Mouse (Mus musculus) erythroid progenitor cell, adult 5-6 weeks (primary cell): ENCODE results near the gene Dolk. TPM values are rescaled to one million over a fixed set of nuclear protein-coding genes. Genes with fewer than 3 reads are reported as not detected.

ENCODE experiments used
- ATAC-seq: replicated peaks from 2 replicates; pipeline ENCODE4 v1.8.0; 2016; ENCODE audit warnings: moderate number of reproducible peaks, mild to moderate bottlenecking, moderate TSS enrichment, inconsistent platforms; ENCODE audit not compliant: poor library complexity, low FRiP score, severe bottlenecking
- total RNA-seq, 2 experiments: library from RNA; stranded (forward) in 1 of 2; stranded (reverse) in 1 of 2; fragments of 150-400 nt in 1 of 2; fragments of 186-747, 209-891 nt in 1 of 2; gene quantifications; 2 replicates each; pipeline versions ENCODE4 v1.2.3 to v1.2.4; 2015 to 2017; ENCODE audit warnings: low replicate concordance in 2 of 2

The Dolk gene
- total RNA-seq, 2 experiments from 2014 or later = 1.3 TPM; not detected in 1

DNA sequence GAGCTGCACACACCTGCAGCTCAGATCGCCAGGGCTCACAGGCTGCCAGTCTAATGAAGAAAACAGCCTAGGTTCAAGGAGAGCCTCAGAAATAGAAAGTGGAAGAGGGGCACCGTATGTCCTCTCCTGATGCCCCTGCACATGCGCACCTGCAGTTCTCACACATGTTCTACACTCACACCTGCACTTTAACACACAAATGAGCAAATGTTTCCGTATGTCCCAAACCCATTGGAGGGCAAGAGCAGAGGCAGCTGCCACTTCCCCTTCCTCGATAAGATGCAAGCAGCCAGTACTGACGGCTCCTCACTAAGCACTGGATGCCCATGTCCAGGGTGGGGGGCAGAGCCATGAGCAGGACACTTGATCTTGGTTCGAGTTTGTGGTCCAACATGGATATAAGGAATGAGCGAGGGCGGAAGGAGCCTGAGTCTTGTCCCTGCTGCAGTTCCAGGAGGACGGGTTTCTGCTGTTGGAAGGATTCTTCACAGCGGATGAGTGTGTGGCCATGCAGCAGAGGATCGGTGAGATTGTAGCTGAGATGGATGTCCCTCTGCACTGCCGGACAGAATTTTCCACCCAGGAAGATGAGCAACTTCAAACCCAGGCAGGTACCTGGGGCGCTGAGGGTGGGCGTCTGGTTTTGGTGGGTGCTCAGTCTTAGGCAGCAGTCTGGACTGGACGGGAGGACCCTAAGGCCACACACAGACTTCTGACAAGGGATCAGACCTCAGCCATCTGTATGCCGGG is 16.7 kb downstream of the Dolk start:
- no peak for ATAC-seq

DNA sequence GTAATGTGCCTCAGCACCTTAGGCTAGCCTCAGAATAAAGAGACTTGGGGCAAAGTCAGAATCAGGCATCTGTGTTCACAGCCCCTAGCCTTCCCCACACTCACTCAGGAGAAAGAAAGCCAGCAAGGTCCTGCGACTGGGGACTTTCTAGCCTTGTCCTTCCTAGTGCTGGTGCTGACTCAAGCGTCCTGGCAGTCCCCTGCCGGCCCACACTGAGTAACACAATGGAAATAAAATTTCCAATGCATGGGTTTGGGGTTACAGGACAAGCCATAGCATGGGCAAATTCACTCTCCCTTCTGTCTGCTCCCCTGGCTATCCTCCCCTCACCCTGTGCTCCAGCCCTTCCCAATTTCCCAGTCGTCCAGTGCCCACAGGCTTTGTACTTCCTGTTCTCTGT is 17.8 kb downstream of the Dolk start:
- ATAC-seq = no peak

DNA sequence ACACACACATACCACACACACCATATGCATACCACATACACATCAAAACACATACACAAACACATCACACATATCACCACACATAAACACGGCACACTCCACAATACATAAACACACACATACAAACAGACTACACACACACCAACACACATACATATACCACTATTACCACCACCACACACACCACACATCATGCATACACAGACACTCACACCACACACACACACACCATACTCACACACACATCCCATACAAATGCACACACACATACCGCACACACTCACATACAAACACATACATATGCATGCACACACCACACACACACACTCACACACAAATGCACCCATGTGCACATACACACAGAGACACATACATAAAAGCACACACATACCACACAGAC is 18.7 kb downstream of the Dolk start:
- no peak for ATAC-seq

DNA sequence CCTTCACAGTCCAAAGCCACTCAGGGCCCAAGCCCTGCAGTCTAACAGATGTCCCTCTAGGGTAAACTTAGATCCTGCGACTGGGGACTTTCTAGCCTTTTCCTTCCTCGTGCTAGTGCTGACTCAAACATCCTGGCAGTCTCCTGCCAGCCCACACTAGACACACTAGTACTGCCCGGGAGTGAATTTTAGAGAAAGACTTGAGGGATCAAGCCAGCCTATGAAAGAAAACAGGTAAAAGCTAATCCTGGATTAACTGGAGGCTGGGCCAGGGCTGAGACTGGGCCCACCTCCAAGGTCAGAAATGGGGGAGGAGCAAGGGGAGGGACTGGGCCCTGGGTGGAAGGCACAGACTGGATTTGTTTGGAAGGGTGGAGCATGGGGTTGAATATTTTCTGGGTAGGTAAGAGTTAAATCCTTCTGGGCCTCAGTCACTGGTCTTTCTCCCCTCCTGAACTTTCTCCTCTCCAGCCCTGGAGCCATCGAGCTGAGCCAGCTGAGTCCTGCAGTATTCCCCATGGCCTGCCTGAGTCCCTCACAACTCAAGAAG is 19.7 kb downstream of the Dolk start:
- no peak for ATAC-seq

DNA sequence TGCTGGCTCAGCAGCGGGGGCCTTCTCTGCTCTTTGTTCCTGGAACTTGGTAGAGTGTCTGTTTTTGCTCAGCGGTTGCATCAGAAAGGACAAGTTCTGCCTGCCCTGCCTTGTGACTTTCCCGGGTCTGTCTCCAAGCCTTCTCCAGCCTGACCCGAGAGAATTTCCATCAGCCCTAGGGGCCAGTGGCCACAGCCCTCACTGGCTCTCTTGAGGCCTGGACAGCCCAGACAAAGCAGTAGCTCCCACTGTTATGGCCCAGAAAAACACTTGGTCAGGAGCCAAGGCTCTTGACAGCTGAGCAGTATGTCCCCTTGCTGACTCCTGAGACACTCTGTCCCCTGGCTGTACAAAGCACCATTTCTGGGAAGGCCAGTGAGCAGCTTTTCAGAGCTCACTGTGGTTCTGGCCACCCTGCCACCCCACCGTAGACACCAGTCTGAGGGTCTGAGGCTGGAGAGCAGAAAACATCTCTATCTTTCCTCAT is 20.3 kb downstream of the Dolk start, which contains the start of gene Phyhd1:
TSS of gene Phyhd1 (plus strand) at position 437 of the 487 bp plus-strand sequence.
- no peak for ATAC-seq

DNA sequence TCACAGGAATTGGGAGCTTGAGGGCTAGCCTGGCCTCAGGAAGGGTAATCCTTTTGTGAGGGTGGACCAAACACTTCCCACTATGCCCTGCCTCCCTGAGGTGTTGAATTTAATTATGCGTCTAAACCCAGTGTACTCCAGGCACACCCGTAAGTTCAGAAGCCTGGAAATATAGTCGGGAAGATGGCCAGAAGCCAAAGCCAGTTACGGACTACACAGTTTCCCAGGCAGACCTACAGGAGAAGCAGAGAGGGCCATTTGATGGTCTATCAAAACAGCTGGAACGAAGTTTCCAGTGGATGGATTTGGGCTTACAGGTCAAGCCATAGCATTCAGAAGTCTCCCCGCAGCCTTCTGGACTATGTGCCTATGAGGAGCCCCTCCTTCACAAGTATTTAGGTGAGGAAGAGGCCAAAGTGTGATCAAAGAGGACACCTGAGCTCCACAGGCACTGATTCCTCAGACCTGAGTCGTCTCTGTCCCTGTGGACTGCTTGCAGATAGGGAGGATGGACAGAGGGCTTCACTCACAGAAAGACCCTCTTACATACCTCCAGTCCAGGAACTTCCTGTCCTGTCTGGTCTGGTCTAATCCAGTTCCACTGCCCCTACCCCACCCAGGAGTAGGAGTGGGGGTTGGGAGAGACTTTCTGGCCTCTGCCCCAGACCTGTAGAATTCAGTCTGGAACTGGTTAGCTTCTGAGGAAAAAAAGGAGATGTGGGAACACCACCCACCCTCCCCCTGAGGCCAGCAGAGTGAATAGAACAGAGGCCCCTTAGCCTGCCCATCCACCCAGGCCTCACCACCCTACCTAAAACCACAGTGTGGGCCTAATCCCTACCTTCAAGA is 21.2 kb downstream of the Dolk start:
- ATAC-seq = no peak

DNA sequence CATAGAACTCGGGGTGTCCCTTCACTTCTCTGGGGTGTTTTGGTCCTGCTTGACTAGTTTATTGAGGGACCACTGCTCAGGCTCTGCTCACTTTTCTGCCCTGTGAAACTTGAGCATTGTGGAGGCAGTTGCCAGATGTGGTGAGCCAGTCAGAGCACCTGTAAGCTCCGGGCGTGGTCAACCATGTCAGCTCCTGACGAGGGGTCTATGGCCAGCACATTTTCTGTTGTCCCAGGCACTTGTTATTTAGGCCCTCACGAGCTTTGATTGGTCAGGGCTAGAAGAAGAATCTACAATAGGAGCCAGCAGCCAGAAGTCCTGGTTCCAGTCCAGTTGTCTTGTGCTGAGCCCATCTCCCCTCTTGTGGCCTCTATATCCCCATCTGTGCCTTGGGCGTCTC is 22.3 kb downstream of the Dolk start:
- no peak for ATAC-seq

DNA sequence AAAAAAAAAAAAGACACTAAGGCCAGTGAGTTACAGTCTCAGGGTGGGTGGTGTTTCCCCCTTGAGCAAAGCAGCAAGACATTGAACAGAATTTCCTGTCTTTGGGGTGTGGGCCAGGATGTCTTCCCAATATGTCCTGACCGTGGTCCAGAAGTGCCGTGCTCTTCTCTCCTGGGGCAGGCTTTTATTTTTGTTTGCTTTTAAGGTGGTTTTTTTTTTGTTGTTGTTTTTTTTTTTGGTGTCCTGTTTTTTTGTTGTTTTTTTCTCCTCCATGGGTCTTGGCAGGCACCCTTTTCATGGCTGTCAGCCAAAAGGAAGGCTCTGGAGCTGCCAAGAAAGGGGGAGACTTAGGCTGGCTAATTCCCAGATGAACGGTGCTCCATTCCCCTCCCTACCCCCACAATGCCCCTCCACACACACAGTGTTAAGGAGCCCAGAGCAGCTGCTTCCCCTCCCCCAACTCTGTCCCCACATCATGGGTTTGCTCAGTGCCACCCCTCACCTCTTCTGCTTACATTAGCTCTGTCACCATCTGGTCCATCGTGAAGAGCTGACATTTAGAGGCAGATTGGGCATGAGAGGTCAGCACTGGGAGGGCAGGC is 23.2 kb downstream of the Dolk start:
- ATAC-seq = no peak

DNA sequence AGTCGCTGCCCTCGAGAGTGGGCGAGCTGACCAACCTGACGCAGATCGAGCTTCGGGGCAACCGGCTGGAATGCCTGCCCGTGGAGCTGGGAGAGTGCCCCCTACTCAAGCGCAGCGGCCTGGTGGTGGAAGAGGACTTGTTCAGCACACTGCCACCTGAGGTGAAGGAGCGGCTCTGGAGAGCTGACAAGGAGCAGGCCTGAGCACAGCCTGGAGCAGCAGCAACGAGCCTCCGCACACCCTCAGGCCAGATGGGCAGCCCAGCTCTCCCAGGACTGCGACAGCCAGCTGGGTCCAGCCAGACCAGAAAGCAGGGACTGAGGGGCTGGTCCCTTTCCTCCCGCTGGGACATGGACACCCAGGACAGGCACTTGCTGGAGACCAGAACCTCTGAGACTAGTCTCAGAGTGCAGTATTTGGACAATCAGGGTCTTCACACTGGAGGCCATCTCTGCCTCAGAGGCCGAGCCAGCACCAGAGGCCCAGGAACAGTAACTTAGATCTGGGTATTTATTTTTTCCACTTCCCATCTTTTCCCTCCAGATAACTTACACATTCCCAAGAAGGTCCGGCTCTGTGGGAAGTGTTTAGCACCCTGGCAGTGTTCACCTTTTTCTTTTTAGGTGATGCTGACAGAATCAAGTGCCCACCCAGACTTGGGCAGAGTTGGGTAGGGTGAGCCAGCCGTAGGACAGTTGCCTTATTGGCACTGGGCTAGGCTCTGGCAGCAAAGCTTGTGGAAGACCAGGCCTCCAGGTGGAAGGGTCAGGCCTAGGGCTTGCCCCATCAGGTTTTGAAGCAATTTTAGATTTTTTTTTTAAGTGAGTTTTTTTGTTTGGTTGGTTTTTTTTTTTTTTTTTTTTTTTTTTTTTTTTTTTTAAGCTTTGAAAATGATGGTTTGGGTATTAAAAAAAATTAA is 24.0 kb downstream of the Dolk start:
- ATAC-seq = no peak

DNA sequence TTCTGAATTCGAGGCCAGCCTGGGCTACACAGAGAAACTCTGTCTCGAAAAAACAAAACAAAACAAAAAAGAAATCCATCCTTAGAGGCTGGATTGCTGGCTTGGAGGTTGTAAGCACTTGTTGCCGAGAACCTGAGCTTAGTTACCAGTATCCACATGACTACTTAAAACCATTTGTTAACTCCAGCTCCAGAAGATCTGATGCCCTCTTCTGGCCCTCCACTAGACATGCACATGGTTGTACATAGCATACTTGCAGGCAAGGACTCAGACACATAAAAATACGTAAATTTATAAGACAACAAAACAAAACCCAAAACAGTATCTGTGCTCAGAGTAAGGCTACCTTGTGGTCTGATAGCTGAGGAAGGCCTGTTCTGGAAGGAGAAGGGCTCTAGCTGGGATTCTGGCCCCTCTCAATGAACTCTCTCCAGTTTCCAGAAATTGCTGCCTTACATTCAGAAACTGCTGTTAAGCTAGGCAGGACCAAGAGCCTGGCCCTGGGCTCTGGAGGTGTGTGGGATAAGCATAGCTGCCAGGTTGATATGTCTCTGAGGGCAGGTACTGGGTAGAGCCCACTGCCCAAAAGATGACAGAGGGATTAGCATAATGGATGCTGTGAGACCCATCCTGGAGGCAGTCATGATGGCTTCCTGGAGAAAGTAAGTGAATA is 24.9 kb downstream of the Dolk start:
- ATAC-seq = no peak

DNA sequence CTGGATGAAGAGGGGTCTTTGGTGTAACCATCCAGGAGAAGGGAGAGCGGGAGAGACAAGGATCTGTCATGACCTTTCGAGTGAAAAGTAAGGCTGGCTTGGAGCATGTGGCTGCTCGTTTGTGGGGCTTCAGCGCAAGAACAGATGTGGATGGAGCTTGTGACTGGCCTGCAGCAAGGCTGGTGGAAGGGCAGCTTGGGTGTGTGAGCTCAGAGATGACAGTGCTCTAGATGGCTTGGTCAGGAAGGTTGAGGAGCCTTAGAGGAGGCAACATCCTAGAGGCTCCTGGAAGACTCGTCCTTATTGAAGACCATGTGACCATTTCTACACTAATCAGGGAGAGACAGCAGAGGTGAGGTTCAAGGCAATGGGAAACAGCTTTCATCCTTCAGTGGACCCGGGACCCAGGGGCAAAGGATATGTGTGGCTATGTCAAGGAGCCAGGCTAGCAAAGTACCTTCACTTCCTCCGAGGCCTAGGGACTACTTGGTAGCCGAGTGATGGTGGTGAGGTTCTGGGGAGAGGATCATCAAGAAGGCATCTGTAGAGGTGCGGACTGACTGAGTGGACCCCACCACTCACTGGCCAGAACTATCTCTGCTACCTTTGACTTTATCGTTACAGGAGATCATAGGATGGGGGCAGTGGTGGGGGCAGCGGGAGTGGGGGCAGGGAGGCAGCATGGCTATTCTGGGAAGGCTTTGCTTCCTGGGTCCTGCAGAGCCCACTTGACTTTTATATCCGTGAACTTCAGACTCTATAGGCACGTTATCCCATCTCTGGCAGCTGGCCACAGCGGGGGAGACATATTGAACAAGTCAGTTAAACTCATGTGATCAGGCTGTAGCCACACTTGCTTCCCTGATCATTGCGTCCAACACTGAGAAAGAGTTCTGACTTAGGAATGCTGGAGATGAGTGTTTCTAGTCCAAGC is 26.7 kb downstream of the Dolk start:
- ATAC-seq = no peak

DNA sequence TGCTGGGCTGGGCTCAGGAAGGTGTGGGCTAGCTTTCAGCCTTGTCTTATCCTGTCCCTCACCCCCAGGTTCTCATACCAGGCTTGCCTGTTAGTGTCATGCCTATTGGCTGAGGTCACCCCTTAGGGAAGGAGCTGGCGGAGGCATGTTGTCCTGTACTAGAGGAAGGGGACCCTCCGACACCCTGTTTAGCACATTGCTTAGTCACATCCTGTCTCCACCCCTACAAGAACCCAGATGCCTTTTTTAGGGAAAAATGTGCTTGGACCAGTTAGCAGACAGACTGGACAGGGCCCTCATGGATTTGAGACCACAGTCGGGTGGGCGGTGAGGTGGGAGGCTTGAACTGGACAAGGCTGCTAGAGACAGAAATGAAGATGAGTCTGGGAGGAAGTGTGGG is 27.5 kb downstream of the Dolk start:
- ATAC-seq = no peak

DNA sequence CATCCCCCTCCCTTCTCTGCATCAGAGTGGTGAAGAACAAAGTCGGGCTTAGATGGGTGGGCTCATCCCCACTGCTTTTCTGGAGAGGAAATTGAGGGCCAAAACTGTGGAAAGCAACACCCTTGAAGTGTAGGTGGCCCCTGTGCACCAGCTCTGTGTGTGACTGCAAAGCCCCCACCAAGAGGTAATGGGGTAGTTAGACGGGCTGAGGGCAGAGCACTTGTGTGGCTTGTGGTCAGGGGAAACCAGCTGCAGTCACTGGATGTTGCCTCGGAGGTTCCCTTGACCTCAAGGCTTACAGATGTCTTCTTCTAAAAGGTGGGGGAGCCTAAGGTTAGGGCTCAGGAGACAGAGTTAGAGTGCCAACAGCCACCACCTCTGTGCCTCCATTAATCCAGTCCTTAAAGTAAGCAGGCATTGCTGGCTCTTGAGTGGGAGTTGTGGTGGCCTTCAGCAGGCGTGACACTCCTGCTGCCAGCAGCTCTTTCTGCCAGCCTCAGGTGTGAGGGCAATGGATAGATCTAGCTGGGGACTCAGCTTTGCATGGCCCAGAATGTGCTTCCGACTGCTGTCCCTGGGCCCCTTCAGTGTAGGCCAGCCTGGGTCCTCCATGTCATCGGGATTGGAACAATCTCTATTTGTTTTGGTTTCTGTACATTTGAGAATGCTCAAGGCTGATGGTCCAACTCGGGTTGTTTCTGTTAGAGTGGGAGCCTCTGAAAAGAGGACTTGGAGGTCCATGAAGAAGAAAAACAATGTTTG is 28.3 kb downstream of the Dolk start:
- ATAC-seq = no peak

DNA sequence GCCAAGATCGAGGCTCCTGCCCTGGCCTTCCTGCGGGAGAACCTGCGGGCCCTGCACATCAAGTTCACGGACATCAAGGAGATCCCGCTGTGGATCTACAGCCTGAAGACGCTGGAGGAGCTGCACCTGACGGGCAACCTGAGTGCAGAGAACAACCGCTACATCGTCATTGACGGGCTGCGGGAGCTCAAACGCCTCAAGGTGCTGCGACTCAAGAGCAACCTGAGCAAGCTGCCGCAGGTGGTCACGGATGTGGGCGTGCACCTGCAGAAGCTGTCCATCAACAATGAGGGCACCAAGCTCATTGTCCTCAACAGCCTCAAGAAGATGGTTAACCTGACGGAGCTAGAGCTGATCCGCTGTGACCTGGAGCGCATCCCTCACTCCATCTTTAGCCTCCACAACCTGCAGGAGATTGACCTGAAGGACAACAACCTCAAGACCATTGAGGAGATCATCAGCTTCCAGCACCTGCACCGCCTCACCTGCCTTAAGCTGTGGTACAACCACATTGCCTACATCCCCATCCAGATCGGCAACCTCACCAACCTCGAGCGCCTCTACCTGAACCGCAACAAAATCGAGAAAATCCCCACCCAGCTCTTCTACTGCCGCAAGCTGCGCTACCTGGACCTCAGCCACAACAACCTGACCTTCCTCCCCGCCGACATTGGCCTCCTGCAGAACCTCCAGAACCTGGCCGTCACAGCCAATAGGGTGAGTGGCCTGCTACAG is 29.4 kb downstream of the Dolk start:
- no peak for ATAC-seq

DNA sequence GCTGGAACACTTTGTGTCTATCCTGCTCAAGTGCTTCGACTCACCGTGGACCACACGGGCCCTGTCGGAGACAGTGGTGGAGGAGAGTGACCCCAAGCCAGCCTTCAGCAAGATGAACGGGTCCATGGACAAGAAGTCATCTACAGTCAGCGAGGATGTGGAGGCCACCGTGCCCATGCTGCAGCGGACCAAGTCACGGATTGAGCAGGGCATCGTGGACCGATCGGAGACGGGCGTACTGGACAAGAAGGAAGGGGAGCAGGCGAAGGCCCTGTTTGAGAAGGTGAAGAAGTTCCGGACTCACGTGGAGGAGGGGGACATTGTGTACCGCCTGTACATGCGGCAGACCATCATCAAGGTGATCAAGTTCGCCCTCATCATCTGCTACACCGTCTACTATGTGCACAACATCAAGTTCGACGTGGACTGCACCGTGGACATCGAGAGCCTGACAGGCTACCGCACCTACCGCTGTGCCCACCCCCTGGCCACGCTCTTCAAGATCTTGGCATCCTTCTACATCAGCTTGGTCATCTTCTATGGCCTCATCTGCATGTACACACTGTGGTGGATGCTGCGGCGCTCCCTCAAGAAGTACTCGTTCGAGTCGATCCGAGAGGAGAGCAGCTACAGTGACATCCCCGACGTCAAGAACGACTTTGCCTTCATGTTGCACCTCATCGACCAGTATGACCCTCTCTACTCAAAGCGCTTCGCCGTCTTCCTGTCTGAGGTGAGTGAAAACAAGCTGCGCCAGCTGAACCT is 30.3 kb downstream of the Dolk start:
- ATAC-seq = no peak

DNA sequence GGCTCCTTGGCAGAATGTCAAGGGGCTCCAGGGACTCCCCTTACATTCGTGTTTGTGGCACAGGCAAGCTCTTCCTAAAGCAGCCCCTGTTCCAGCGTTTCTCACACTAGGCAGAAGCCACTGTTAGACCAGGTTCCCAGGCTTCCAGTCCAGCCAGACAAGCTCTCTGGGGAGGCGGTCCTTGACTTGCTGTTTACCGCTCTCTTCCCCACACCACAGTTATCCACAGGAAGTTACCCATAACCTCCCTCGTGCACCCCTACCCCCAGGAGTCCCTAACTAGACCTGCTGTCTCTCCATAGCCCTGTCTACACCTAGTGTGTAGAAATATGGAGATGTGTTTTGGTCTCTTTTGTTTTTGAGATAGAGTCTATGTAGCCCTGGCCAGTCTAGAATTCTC is 32.3 kb downstream of the Dolk start:
- no peak for ATAC-seq
